Mouse (Mus musculus): ENCODE data around the gene Ciita.

DNA sequence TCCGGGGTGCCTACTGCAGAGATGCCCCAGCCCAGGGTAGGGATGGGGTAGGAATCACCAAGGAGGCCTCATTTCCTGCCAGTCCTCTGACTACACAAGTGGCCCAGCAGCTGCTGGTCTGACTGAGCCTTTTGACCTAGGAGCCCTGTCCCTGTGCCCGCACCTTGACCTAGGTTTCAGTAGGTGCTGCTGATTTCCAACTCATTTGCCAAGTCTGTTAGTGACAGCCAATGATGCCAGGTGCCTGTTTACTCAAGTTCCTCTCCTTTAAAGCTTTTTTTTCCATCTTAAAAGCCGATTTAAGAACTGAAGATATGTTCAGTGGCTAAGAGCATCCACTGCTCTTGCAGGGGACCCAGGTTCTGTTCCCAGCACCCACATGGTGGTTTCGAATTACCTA lies 53.9 kb downstream of the Ciita start:
- no peak for TF ChIP-seq POLR2A (IDR thresholded peaks at IDR 0.05; ENCODE audit: control insufficient read depth, extremely low read depth, insufficient read depth, low read length, poor library complexity)
- no peak for TF ChIP-seq CTCF (IDR thresholded peaks at IDR 0.05; ENCODE audit: borderline replicate concordance, control insufficient read depth, extremely low read depth, insufficient read depth, low read length, poor library complexity)
